Mouse (Mus musculus): ENCODE results near the gene Fam120a.

GRCm38 (mm10) chr13:48843530-48843929 is 124.3 kb downstream of the Fam120a start:
- TF ChIP-seq CTCF (IDR thresholded peaks at IDR 0.05; ENCODE audit: low read depth, low read length) (no peak), POLR2A (IDR thresholded peaks at IDR 0.05; ENCODE audit: borderline replicate concordance, low read depth, low read length) (no peak)

Data from bone marrow macrophage, adult 2 months (primary cell).